Mouse (Mus musculus) layer of hippocampus, adult 11-12 months (tissue): ENCODE measurements around the gene Rpl19.

ENCODE experiments used
- DNase-seq: peaks from one replicate; pipeline ENCODE4 v3.0.0; 2022; ENCODE audit warnings: low spot score

The Rpl19 gene

GRCm38 (mm10) chr11:97998898-97999608 is 27.5 kb upstream of the Rpl19 start:
- DNase-seq: no peak

GRCm38 (mm10) chr11:97999748-98000147 is 26.8 kb upstream of the Rpl19 start:
- no peak for DNase-seq

GRCm38 (mm10) chr11:98000378-98001140 is 26.0 kb upstream of the Rpl19 start:
- DNase-seq: no peak

- no peak for DNase-seq
These were observed 25.1 kb upstream of the Rpl19 start for GRCm38 (mm10) chr11:98001351-98001824.

GRCm38 (mm10) chr11:98001986-98002385 is 24.5 kb upstream of the Rpl19 start:
- no peak for DNase-seq

- DNase-seq: peak; percentile 83
These were observed 23.9 kb upstream of the Rpl19 start for GRCm38 (mm10) chr11:98002627-98003026.

GRCm38 (mm10) chr11:98003171-98003671 is 23.3 kb upstream of the Rpl19 start:
- no peak for DNase-seq

GRCm38 (mm10) chr11:98004161-98004560 is 22.3 kb upstream of the Rpl19 start:
- DNase-seq: no peak

GRCm38 (mm10) chr11:98005076-98005475 is 21.4 kb upstream of the Rpl19 start:
- no peak for DNase-seq

GRCm38 (mm10) chr11:98005686-98006085 is 20.8 kb upstream of the Rpl19 start:
- no peak for DNase-seq

- no peak for DNase-seq
These were observed 18.4 kb upstream of the Rpl19 start for GRCm38 (mm10) chr11:98008087-98008486.

- no peak for DNase-seq
These were observed 14.8 kb upstream of the Rpl19 start for GRCm38 (mm10) chr11:98011716-98012115.

GRCm38 (mm10) chr11:98012831-98013230 is 13.7 kb upstream of the Rpl19 start:
- no peak for DNase-seq

- no peak for DNase-seq
These were observed 10.3 kb upstream of the Rpl19 start for GRCm38 (mm10) chr11:98016177-98016576.

- DNase-seq: no peak
These were observed 9.7 kb upstream of the Rpl19 start for GRCm38 (mm10) chr11:98016824-98017223.

- no peak for DNase-seq
These were observed 8.3 kb upstream of the Rpl19 start for GRCm38 (mm10) chr11:98018222-98018621.

- DNase-seq: peak; percentile 81
These were observed 7.5 kb upstream of the Rpl19 start for GRCm38 (mm10) chr11:98018858-98019641.

- DNase-seq: no peak
These were observed 6.5 kb upstream of the Rpl19 start for GRCm38 (mm10) chr11:98019883-98020610.

GRCm38 (mm10) chr11:98020710-98021109 is 5.8 kb upstream of the Rpl19 start:
- DNase-seq: no peak

- no peak for DNase-seq
These were observed 5.4 kb upstream of the Rpl19 start for GRCm38 (mm10) chr11:98021118-98021517.

- DNase-seq: no peak
These were observed 4.8 kb upstream of the Rpl19 start for GRCm38 (mm10) chr11:98021565-98022252.
